Mouse (Mus musculus) limb, embryonic 12.5 days (tissue): ENCODE data around the gene Emc10. TPM values are rescaled to one million over a fixed set of nuclear protein-coding genes. Genes with fewer than 3 reads are reported as not detected.

Experiments
- ATAC-seq: fragments of 200-750 bp; cut with Nextera tagmentation; 2 replicates; pipeline ENCODE4 v1.8.0; 2017; ENCODE audit warnings: low read depth, moderate TSS enrichment; ENCODE audit not compliant: insufficient number of reproducible peaks, insufficient read depth, low FRiP score, low TSS enrichment
- H3K27ac ChIP-seq: fragments of 300-500 bp; sonication (generic); 2 replicates; pipeline ENCODE4 v1.5.1; 2016; ENCODE audit warnings: mild to moderate bottlenecking, moderate library complexity
- H3K27me3 ChIP-seq: fragments of 300-500 bp; sonication (generic); 2 replicates; pipeline ENCODE4 v1.6.1; 2016; ENCODE audit warnings: mild to moderate bottlenecking, moderate library complexity
- H3K36me3 ChIP-seq: fragments of 300-500 bp; sonication (generic); 2 replicates; pipeline ENCODE4 v1.6.1; 2016; ENCODE audit warnings: mild to moderate bottlenecking, moderate library complexity
- H3K4me1 ChIP-seq: fragments of 300-500 bp; sonication (generic); replicated peaks from 2 replicates; pipeline ENCODE4 v1.6.1; 2016
- H3K4me2 ChIP-seq: fragments of 300-500 bp; sonication (generic); 2 replicates; pipeline ENCODE4 v1.6.1; 2016; ENCODE audit warnings: mild to moderate bottlenecking, moderate library complexity
- H3K4me3 ChIP-seq: fragments of 300-500 bp; sonication (generic); replicated peaks from 2 replicates; pipeline ENCODE4 v1.5.1; 2016; ENCODE audit warnings: mild to moderate bottlenecking
- H3K9ac ChIP-seq: fragments of 300-500 bp; sonication (generic); replicated peaks from 2 replicates; pipeline ENCODE4 v1.6.1; 2016; ENCODE audit warnings: mild to moderate bottlenecking, moderate library complexity
- H3K9me3 ChIP-seq: fragments of 300-500 bp; sonication (generic); 2 replicates; pipeline ENCODE4 v1.6.1; 2016; ENCODE audit warnings: mild to moderate bottlenecking, moderate library complexity
- WGBS: fragments of 180-500 bp; shearing (Covaris S2); methylation state at CpG from one replicate; pipeline ENCODE4 v1.1.7; 2016; 5-methylcytosine and 5-hydroxymethylcytosine counted together
- polyA plus RNA-seq: library from polyadenylated mRNA; unstranded; fragments of >200 nt; fragmentation: Nextera tagmentation; extraction: Ambion mirVana; gene quantifications from 2 replicates; pipeline ENCODE4 v1.2.1, GENCODE M21; 2016

Emc10 gene
- polyA plus RNA-seq, 1 experiment from 2014 or later = 93.6 TPM

DNA sequence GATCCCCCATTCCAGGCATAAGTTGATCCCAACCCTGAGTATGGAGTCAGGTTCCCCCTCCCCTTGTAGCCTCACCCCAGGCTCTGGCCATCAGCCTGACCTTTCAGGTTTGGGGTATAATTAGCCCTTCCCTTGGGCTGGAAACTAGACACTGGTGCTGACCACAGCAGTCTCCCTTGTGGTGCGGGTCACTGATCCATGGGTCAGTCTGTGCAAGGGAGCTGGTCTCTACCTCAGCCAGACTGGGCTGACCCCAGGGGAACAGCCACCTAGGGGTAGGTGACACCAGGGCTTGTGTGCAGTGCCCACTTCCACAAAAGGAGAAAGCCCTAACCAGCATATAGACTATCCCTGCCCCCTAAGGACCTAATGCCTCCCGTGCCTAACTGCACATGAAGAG lies 26.7 kb upstream of the Emc10 start:
- Histone ChIP-seq H3K27ac (no peak overlapping the region), H3K4me3 (no peak overlapping the region), H3K36me3 (no peaks in the 10 kb centered on the region), H3K9ac (no peak overlapping the region), H3K9me3 (no peaks in the 10 kb centered on the region), H3K27me3 (peaks cover 85% of the 10 kb centered on the region), H3K4me1 (peaks cover 10% of the 10 kb centered on the region), H3K4me2 (no peak overlapping the region)
- no peak for ATAC-seq
- WGBS = 60% methylated on average over 2 of the region's 2 CpGs

DNA sequence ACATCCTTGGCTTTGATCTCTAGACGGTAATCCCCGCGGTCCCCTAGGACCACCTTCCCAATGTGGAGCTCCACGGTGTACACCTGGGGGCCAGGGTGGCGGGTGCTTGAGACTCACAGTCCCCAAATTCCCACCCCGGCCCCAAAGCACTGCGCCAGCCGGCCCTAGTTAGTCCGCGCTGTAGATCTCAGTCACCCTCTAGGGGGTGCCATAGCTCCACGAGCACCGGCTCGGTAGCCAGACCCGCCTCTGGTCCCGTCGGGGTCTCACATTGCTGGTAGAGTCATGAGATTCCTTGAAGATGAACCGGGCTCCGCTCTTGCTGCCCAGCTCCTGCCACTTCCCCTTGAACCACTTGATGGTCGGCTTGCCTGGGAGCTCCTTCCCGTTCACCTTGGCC lies 25.4 kb upstream of the Emc10 start:
- 4% methylated on average over 20 of the region's 20 CpGs for WGBS
- peaks cover 10% of the 10 kb centered on the region for H3K4me1 ChIP-seq
- H3K9me3 ChIP-seq = no peaks in the 10 kb centered on the region
- H3K4me2 ChIP-seq = peak overlapping the region; percentile 41
- H3K9ac ChIP-seq = 0 out of 2 replicates have a peak overlapping the region, but pooled peaks have one; percentile 45
- H3K36me3 ChIP-seq = no peaks in the 10 kb centered on the region
- peak; percentile 19; the same call in 1 of the 2 replicates for ATAC-seq
- H3K27me3 ChIP-seq = peaks cover 71% of the 10 kb centered on the region
- H3K27ac ChIP-seq = no peak overlapping the region
- H3K4me3 ChIP-seq = no peak overlapping the region; the same call in 1 of the 2 replicates

DNA sequence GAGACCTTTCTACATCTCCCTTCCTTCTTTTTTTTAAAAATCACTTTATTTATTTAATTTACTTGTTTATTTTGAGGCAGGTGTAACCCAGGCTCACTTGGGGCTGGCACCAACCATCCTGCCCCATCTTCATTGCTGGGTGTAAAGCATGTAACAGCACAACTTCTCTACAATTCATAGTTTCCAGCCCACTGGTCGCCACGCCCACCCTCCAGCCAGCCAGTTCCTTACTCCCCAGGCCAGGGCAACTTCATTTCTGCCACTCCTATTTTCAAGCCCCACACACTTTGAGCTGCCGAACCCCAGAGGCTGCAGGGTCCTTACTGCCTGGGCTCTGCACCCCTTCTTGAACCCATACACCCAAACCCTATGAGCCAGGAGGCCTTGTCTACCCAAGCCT lies 24.7 kb upstream of the Emc10 start:
- no peaks in the 10 kb centered on the region for H3K9me3 ChIP-seq
- peaks cover 10% of the 10 kb centered on the region for H3K4me1 ChIP-seq
- 63% methylated on average over 3 of the region's 3 CpGs for WGBS
- H3K27ac ChIP-seq = no peak overlapping the region
- H3K4me3 ChIP-seq = no peak overlapping the region
- no peak overlapping the region for H3K4me2 ChIP-seq
- peaks cover 71% of the 10 kb centered on the region for H3K27me3 ChIP-seq
- no peaks in the 10 kb centered on the region for H3K36me3 ChIP-seq
- ATAC-seq = no peak
- H3K9ac ChIP-seq = no peak overlapping the region

DNA sequence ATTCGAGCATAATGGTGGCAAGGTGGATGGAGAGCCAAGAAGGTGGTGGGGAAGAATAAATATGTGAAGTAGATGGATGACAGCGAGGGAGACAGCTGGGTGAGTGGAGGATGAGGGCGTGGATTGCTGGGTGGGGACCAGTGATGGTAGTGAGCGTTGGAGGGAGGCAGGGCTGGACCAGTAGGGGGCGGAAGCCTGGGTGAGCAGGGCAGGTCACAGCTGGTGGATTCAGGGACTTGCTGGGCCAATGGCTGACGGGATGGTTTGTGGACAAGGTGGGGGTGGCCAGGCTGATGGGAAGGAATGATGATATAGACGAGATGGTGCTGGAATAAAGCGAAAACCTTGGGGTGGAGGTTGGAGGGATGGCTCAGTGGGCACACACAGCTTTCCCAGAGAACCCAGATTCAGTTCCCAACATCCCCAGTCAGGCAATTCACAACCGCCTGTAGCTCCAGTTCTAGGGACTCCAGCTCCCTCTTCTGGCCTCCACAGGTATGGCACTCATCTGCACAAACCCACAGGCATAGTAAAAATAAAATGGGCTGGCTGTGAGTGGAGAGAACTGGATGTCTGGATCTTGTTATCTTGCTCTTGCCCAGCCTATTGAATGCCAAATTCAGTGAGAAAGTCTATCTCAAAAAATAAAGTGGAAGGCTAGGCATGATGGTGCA lies 23.0 kb upstream of the Emc10 start:
- no peak for ATAC-seq
- H3K36me3 ChIP-seq = no peaks in the 10 kb centered on the region
- 67% methylated on average over 9 of the region's 9 CpGs for WGBS

DNA sequence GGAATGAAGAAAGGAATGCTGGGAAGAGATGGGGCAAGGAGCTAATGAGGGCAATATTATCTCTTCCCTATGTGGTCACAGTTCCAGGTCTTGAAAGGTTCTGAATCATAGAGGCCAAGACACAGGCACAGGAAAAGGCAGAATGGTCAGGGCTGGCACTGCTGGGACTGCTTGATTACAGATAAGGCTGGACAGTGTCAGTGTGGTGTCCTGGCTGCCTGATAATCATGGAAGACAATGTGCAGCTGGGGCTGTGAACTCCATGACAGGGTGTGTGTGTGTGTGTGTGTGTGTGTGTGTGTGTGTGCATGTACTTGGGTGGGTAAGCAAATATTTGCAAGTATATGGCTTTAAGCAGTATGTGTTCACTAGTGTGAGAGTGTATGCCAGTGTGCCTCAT lies 11.2 kb upstream of the Emc10 start:
- Histone ChIP-seq H3K27me3 (peaks cover 45% of the 10 kb centered on the region), H3K4me1 (no peaks in the 10 kb centered on the region), H3K36me3 (no peaks in the 10 kb centered on the region), H3K4me2 (no peak overlapping the region), H3K27ac (no peak overlapping the region), H3K9ac (no peak overlapping the region), H3K9me3 (peaks cover 6% of the 10 kb centered on the region; the same call in 1 of the 2 replicates), H3K4me3 (no peak overlapping the region)
- ATAC-seq = no peak

More for the DNA sequence above, 23.0 kb upstream of the Emc10 start:
- Histone ChIP-seq H3K27ac (no peak overlapping the region), H3K4me1 (0 out of 2 replicates have a peak, but pooled peaks cover 4% of the 10 kb centered on the region), H3K27me3 (peaks cover 68% of the 10 kb centered on the region), H3K9me3 (no peaks in the 10 kb centered on the region), H3K4me2 (no peak overlapping the region), H3K4me3 (no peak overlapping the region), H3K9ac (no peak overlapping the region)

DNA sequence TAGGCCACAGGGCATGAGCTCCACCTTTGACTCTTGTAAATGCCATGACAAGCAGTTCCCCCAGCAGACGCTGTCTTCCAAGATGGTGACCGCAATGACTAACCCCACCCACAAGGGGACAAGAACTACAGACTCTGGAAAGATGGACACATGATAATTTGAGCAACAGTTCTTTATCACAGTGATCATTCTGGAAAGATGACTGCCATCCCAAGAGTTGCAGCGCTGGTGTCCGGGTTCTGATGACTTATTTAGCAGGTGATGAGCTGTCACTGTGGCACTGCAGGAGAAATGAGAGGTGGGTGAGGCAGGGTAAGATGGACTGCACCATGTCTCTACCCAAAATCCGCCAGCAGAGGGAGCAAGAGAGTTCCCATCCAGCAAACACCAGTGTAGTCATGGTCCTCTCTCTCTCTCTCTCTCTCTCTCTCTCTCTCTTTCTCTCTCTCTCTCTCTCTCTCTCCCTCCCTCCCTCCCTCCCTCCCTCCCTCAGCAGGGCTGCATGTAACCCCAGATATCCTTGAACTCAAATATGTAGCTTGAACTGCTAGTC lies 5.3 kb upstream of the Emc10 start:
- Histone ChIP-seq H3K4me1 (peaks cover 5% of the 10 kb centered on the region; the same call in 1 of the 2 replicates), H3K4me2 (no peak overlapping the region), H3K27ac (no peak overlapping the region), H3K4me3 (no peak overlapping the region), H3K27me3 (peaks cover 16% of the 10 kb centered on the region), H3K9ac (no peak overlapping the region), H3K36me3 (peaks cover 4% of the 10 kb centered on the region; the same call in 1 of the 2 replicates), H3K9me3 (peaks cover 5% of the 10 kb centered on the region; the same call in 1 of the 2 replicates)
- no peak for ATAC-seq
- WGBS = 40% methylated on average over 5 of the region's 5 CpGs

DNA sequence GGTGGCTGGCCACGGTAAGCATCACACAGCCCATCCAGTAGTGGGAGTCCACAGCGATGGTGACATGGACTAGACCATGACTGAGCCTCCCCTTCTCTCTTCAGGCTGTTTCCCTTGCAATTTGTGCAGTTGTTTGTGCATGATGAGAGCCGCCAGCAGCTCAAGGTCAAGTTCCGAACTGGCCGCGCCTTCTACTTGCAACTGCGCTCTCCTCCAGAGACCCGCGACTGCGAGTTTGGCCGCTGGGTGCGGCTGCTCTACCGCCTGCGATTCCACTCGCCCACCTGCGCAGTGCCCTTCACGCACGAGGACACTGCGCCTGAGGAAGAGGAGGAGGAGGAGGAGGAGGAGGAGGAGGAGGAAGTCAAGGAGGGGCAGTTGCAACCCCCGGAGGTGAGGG lies 3.7 kb upstream of the Emc10 start:
- H3K27ac ChIP-seq = no peak overlapping the region
- peaks cover 5% of the 10 kb centered on the region; the same call in 1 of the 2 replicates for H3K9me3 ChIP-seq
- H3K27me3 ChIP-seq = peaks cover 16% of the 10 kb centered on the region
- 55% methylated on average over 20 of the region's 20 CpGs for WGBS
- H3K4me1 ChIP-seq = peaks cover 13% of the 10 kb centered on the region
- H3K4me2 ChIP-seq = no peak overlapping the region
- H3K9ac ChIP-seq = no peak overlapping the region
- H3K36me3 ChIP-seq = peaks cover 4% of the 10 kb centered on the region; the same call in 1 of the 2 replicates
- ATAC-seq = no peak
- H3K4me3 ChIP-seq = no peak overlapping the region

DNA sequence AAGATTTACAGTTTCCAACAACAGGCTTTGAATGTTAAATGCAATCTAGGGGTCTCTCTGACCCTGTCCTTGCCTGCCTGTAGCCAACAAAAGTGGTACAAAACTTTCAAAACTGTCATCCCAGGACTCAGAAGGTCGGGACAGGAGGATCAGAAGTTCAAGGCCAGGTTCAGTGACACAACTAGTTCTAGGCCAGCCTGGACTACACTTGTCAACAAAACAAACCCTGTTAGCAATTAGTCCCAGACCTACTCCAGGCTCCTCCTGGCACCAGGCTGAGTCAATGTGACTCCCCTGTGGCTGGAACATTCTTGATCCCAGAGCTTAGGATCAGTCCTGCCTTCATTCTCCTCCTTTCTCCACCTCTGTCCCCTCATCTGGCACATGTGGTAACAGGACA lies 2.6 kb upstream of the Emc10 start:
- H3K27ac ChIP-seq = no peak overlapping the region
- H3K27me3 ChIP-seq = peaks cover 16% of the 10 kb centered on the region
- no peak overlapping the region for H3K9ac ChIP-seq
- peaks cover 20% of the 10 kb centered on the region for H3K4me1 ChIP-seq
- H3K9me3 ChIP-seq = no peaks in the 10 kb centered on the region
- no peak overlapping the region for H3K4me3 ChIP-seq
- WGBS = 74% methylated on average over 1 of the region's 1 CpGs
- ATAC-seq = no peak
- H3K36me3 ChIP-seq = peaks cover 13% of the 10 kb centered on the region
- no peak overlapping the region for H3K4me2 ChIP-seq

DNA sequence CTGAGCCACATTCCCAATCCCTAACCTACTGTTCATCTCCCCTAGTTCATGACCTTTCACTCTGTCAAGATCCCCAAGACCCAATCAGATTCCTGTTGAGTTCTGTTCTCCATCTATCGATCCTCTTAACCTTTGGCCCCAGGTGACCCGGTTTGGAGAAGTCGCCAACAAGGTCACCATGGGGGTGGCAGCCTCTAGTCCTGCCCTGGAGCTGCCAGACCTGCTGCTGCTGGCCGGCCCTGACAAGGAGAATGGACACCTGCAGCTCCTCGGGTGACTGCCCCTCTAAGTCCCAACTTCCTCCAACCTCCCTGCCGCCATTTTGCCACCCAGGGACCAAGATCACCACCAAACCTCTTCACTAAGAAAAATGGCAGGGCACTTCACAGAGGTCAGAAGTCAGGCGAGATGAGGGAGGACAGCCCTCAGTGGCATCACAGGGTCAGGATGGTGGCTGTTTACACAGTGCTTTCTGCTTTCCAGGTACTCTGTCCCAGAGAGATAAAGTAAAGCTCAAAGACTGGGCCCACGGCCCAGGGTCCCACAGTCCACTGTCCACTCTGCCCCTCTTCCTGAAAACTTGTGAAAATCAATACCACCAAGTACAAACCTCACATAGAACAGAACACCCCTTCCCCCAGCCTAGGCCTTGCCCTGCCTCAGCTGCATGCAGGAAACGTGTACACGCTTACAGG lies 1.2 kb upstream of the Emc10 start:
- whole genome bisulfite sequencing = 84% methylated on average over 10 of the region's 10 CpGs
- H3K27me3 ChIP-seq = peaks cover 16% of the 10 kb centered on the region
- H3K9me3 ChIP-seq = no peaks in the 10 kb centered on the region
- H3K4me1 ChIP-seq = peaks cover 20% of the 10 kb centered on the region
- peak overlapping the region; percentile 70 for H3K4me3 ChIP-seq
- ATAC-seq = no peak
- H3K36me3 ChIP-seq = peaks cover 27% of the 10 kb centered on the region
- H3K4me2 ChIP-seq = peak overlapping the region; percentile 76
- no peak overlapping the region for H3K9ac ChIP-seq
- H3K27ac ChIP-seq = peak overlapping the region; percentile 96; the same call in 1 of the 2 replicates

DNA sequence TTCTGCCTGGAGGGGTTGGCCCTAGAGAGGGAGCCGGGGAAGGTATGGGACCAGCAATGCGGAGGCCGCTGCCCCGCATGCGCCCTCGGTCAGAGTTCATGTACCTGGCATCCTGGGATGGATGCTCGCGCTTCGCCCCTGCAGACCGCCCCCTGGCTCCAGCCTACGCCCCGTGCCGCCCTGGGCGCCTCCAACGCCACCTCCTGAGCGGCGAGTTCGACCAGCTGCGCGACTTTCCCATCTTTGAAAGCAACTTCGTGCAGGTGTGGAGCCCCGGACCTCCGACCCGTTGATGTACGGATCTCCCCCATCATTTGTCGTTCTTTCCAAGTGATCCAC lies 411 bp upstream of the Emc10 start:
- no peak for ATAC-seq
- H3K4me2 ChIP-seq = peak overlapping the region; percentile 76
- no peaks in the 10 kb centered on the region for H3K9me3 ChIP-seq
- WGBS = under 1% methylated on average over 25 of the region's 26 CpGs
- H3K9ac ChIP-seq = peak overlapping the region; percentile 78
- peaks cover 20% of the 10 kb centered on the region for H3K4me1 ChIP-seq
- peak overlapping the region; percentile 70 for H3K4me3 ChIP-seq
- peaks cover 16% of the 10 kb centered on the region for H3K27me3 ChIP-seq
- peak overlapping the region; percentile 96 for H3K27ac ChIP-seq
- peaks cover 35% of the 10 kb centered on the region for H3K36me3 ChIP-seq

DNA sequence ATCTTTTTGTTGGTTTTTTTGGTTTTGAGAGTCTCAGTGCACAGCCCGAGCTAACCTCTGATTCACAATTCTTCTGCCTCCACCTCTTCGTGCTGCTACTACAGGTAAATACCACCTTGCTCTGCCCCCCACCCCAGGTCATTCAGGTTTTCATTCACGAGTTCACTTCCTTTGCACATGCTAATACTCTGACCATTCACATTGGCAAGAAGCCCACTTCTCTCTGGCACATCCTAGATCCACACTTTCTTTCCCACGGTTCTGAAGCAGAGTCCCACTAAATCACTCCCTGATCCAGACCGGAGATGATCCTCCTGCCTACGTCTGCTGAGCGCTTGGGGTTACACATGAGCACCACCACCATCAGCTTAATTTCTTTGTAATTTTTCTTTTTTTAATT lies 1.2 kb downstream of the Emc10 start:
- Histone ChIP-seq H3K9me3 (no peaks in the 10 kb centered on the region), H3K9ac (peak overlapping the region; percentile 86), H3K4me2 (peak overlapping the region; percentile 76), H3K27ac (no peak overlapping the region), H3K36me3 (peaks cover 52% of the 10 kb centered on the region), H3K4me1 (peaks cover 20% of the 10 kb centered on the region), H3K27me3 (peaks cover 5% of the 10 kb centered on the region), H3K4me3 (peak overlapping the region; percentile 70)
- 88% methylated on average over 7 of the region's 7 CpGs for WGBS
- no peak for ATAC-seq
